Mouse (Mus musculus) heart, embryonic 10.5 days (tissue): ENCODE results near the gene Nop14. TPM values are rescaled to one million over a fixed set of nuclear protein-coding genes. Genes with fewer than 3 reads are reported as not detected.
"Not testable (repeated sequence)": the region's sequence is repeated elsewhere in the genome, so short reads cannot be mapped to it uniquely, and the experiment has no call there.

ENCODE experiments used
- DNase-seq: peaks from one replicate; pipeline ENCODE4 v3.0.0-alpha.2; 2017; ENCODE audit warnings: low spot score
- H3K27ac ChIP-seq: fragments of 300-500 bp; sonication (generic); 2 replicates; pipeline ENCODE4 v1.5.1; 2016; ENCODE audit warnings: mild to moderate bottlenecking
- H3K27me3 ChIP-seq: fragments of 300-500 bp; sonication (generic); 2 replicates; pipeline ENCODE4 v1.6.1; 2016; ENCODE audit warnings: mild to moderate bottlenecking; ENCODE audit not compliant: poor library complexity, insufficient read depth, severe bottlenecking
- H3K36me3 ChIP-seq: fragments of 300-500 bp; sonication (generic); 2 replicates; pipeline ENCODE4 v1.6.1; 2016; ENCODE audit warnings: mild to moderate bottlenecking, moderate library complexity
- H3K4me1 ChIP-seq: fragments of 300-500 bp; sonication (generic); 2 replicates; pipeline ENCODE4 v1.6.1; 2016; ENCODE audit warnings: mild to moderate bottlenecking
- H3K4me3 ChIP-seq: fragments of 300-500 bp; sonication (generic); 2 replicates; pipeline ENCODE4 v1.5.1; 2016; ENCODE audit warnings: mild to moderate bottlenecking, moderate library complexity
- H3K9me3 ChIP-seq: fragments of 300-500 bp; sonication (generic); 2 replicates; pipeline ENCODE4 v1.6.1; 2016; ENCODE audit warnings: mild to moderate bottlenecking, moderate library complexity
- WGBS: fragments of 180-500 bp; shearing (Covaris S2); methylation state at CpG from one replicate; pipeline ENCODE4 v1.1.7; 2016; 5-methylcytosine and 5-hydroxymethylcytosine counted together
- polyA plus RNA-seq: library from polyadenylated mRNA; unstranded; fragments of >200 nt; fragmentation: Nextera tagmentation; extraction: Ambion mirVana; gene quantifications from 2 replicates; pipeline ENCODE4 v1.2.1, GENCODE M21; 2016

Nop14 gene
- polyA plus RNA-seq, 1 experiment from 2014 or later = 30.8 TPM

GRCm38 (mm10) chr5:34604576-34604975 is 55.4 kb downstream of the Nop14 start:
- Histone ChIP-seq H3K27ac (no peak overlapping the region), H3K4me1 (peaks cover 4% of the 10 kb centered on the region; the same call in 1 of the 2 replicates), H3K9me3 (no peaks in the 10 kb centered on the region), H3K27me3 (no peaks in the 10 kb centered on the region), H3K36me3 (peaks cover 67% of the 10 kb centered on the region), H3K4me3 (no peak overlapping the region)
- WGBS = 92% methylated on average over 5 of the region's 5 CpGs
- no peak for DNase-seq

GRCm38 (mm10) chr5:34593202-34593727 is 66.7 kb downstream of the Nop14 start:
- H3K9me3 ChIP-seq = no peaks in the 10 kb centered on the region
- no peak overlapping the region for H3K27ac ChIP-seq
- no peaks in the 10 kb centered on the region for H3K27me3 ChIP-seq
- no peak overlapping the region for H3K4me3 ChIP-seq
- peak; percentile 61 for DNase-seq
- WGBS = 92% methylated on average over 9 of the region's 9 CpGs
- H3K36me3 ChIP-seq = peaks cover 21% of the 10 kb centered on the region
- peaks cover 14% of the 10 kb centered on the region for H3K4me1 ChIP-seq

DNA sequence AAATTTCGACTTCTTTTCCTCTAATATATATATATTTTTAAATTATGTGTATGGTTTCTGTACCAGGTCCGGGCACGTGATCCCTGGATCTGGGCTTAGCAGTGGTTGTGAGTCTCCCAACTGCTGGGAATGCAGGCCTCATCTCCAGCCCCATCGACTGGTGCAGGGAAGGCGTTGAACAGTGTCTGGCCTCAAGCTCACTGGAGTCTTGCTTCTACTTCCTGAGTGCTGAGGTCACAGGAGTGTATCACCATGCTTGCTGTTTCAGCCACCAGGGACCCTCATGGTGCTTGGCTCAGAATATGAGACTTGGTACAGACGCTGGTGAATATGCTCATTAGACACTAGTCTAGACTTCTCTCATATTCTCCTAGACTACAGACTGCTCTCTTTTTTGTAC is 67.3 kb downstream of the Nop14 start:
- H3K36me3 ChIP-seq = peaks cover 16% of the 10 kb centered on the region; the same call in 1 of the 2 replicates
- H3K27me3 ChIP-seq = no peaks in the 10 kb centered on the region
- H3K9me3 ChIP-seq = no peaks in the 10 kb centered on the region
- no peak overlapping the region for H3K4me3 ChIP-seq
- H3K4me1 ChIP-seq = peaks cover 14% of the 10 kb centered on the region
- peak; percentile 45 for DNase-seq
- no peak overlapping the region for H3K27ac ChIP-seq
- WGBS = 88% methylated on average over 6 of the region's 6 CpGs

GRCm38 (mm10) chr5:34592224-34592623 is 67.7 kb downstream of the Nop14 start:
- WGBS = 86% methylated on average over 5 of the region's 5 CpGs
- peak; percentile 24 for DNase-seq
- H3K9me3 ChIP-seq, H3K27ac ChIP-seq, H3K27me3 ChIP-seq, H3K4me3 ChIP-seq: not testable (repeated sequence)
- Histone ChIP-seq H3K36me3 (peaks cover 11% of the 10 kb centered on the region; the same call in 1 of the 2 replicates), H3K4me1 (peaks cover 14% of the 10 kb centered on the region)

- DNase-seq = no peak
- WGBS = 85% methylated on average over 5 of the region's 5 CpGs
- H3K9me3 ChIP-seq = no peaks in the 10 kb centered on the region
Measured at GRCm38 (mm10) chr5:34591388-34592004, 68.5 kb downstream of the Nop14 start.

GRCm38 (mm10) chr5:34590702-34591101 is 69.2 kb downstream of the Nop14 start:
- DNase-seq = no peak
- 85% methylated on average over 4 of the region's 4 CpGs for WGBS
- Histone ChIP-seq H3K4me1 (peaks cover 18% of the 10 kb centered on the region), H3K9me3 (no peaks in the 10 kb centered on the region), H3K27ac (no peak overlapping the region), H3K27me3 (no peaks in the 10 kb centered on the region), H3K36me3 (peaks cover 8% of the 10 kb centered on the region; the same call in 1 of the 2 replicates), H3K4me3 (no peak overlapping the region)

More at GRCm38 (mm10) chr5:34591388-34592004, 68.5 kb downstream of the Nop14 start:
- H3K4me3 ChIP-seq = no peak overlapping the region
- no peaks in the 10 kb centered on the region for H3K27me3 ChIP-seq
- H3K4me1 ChIP-seq = peaks cover 18% of the 10 kb centered on the region
- H3K36me3 ChIP-seq = peaks cover 8% of the 10 kb centered on the region; the same call in 1 of the 2 replicates
- no peak overlapping the region for H3K27ac ChIP-seq

GRCm38 (mm10) chr5:34590059-34590458 is 69.9 kb downstream of the Nop14 start:
- Histone ChIP-seq H3K4me3 (no peak overlapping the region), H3K27me3 (no peaks in the 10 kb centered on the region), H3K27ac (no peak overlapping the region), H3K9me3 (no peaks in the 10 kb centered on the region), H3K4me1 (peaks cover 18% of the 10 kb centered on the region), H3K36me3 (peaks cover 8% of the 10 kb centered on the region; the same call in 1 of the 2 replicates)
- 33% methylated on average over 5 of the region's 5 CpGs for WGBS
- DNase-seq = no peak

Other genes with a start within 250 kb of the Nop14 start
- 9.9 and 14.6 TPM in 2 replicates for gene Tnip2, start 146.2 kb downstream of the Nop14 start, polyA plus RNA-seq
- 3.6 and 6.0 TPM in 2 replicates for gene Sh3bp2, start 134.3 kb downstream of the Nop14 start, polyA plus RNA-seq
- 177 and 187 TPM in 2 replicates for gene Add1, start 86.5 kb downstream of the Nop14 start, polyA plus RNA-seq
- gene Mfsd10, start 22.9 kb downstream of the Nop14 start, polyA plus RNA-seq = 84.7 and 105 TPM in 2 replicates
- 0.92 and 2.0 TPM in 2 replicates for gene Grk4, start 231 bp upstream of the Nop14 start, polyA plus RNA-seq
- 10.8 and 14.6 TPM in 2 replicates for gene Htt, start 101.6 kb upstream of the Nop14 start, polyA plus RNA-seq
- gene Msantd1, start 247.9 kb upstream of the Nop14 start, polyA plus RNA-seq = 0.37 and 1.3 TPM in 2 replicates